Mouse (Mus musculus): Measurements from ENCODE around the gene Insc. TPM values are rescaled to one million over a fixed set of nuclear protein-coding genes. Genes with fewer than 3 reads are reported as not detected.

The Insc gene
- total and polyA plus RNA-seq, 3 experiments = 0.16 to 0.64 (median 0.25) TPM

GRCm38 (mm10) chr7:114802576-114802975, 59.1 kb downstream of the Insc start:
- DNase-seq = no peak

GRCm38 (mm10) chr7:114805311-114805710, 61.8 kb downstream of the Insc start:
- H3K36me3 ChIP-seq (ENCODE audit: control insufficient read depth, insufficient read depth, low read length) = no peaks in the 10 kb centered on the region
- no peaks in the 10 kb centered on the region for H3K79me2 ChIP-seq (replicated peaks; ENCODE audit: control insufficient read depth, insufficient read depth, low read length)
- H3K27ac ChIP-seq = no peak overlapping the region
- H3K4me3 ChIP-seq = no peak overlapping the region
- H3K27me3 ChIP-seq (ENCODE audit: control insufficient read depth, insufficient read depth, low read length) = no peaks in the 10 kb centered on the region
- intact Hi-C loops (cut with DNase I) = no loop called here
- TF ChIP-seq POLR2A (IDR thresholded peaks at IDR 0.05; ENCODE audit: insufficient read depth, low read depth, low read length) (no peak), CTCF (IDR thresholded peaks at IDR 0.05) (no peak), EP300 (IDR thresholded peaks at IDR 0.05; ENCODE audit: insufficient read depth, low read depth, low read length) (no peak)
- no peak overlapping the region for H3K9ac ChIP-seq (ENCODE audit: low read depth, low read length)
- no peaks in the 10 kb centered on the region for H3K4me1 ChIP-seq (ENCODE audit: control insufficient read depth, insufficient read depth, low read length)
- no peak for DNase-seq
- WGBS = 61% methylated on average over 2 of the region's 2 CpGs

More at GRCm38 (mm10) chr7:114802576-114802975, 59.1 kb downstream of the Insc start:
- TF ChIP-seq EP300 (IDR thresholded peaks at IDR 0.05; ENCODE audit: insufficient read depth, low read depth, low read length) (no peak), CTCF (IDR thresholded peaks at IDR 0.05) (no peak), POLR2A (IDR thresholded peaks at IDR 0.05; ENCODE audit: insufficient read depth, low read depth, low read length) (no peak)
- Histone ChIP-seq H3K9ac (ENCODE audit: low read depth, low read length) (no peak overlapping the region), H3K36me3 (ENCODE audit: control insufficient read depth, insufficient read depth, low read length) (no peaks in the 10 kb centered on the region), H3K79me2 (replicated peaks; ENCODE audit: control insufficient read depth, insufficient read depth, low read length) (no peaks in the 10 kb centered on the region), H3K27ac (no peak overlapping the region), H3K4me1 (ENCODE audit: control insufficient read depth, insufficient read depth, low read length) (no peaks in the 10 kb centered on the region), H3K27me3 (ENCODE audit: control insufficient read depth, insufficient read depth, low read length) (no peaks in the 10 kb centered on the region), H3K4me3 (no peak overlapping the region)
- intact Hi-C loops (cut with DNase I) = no loop called here
- 75% methylated on average over 8 of the region's 8 CpGs for WGBS

- DNase-seq = no peak
- intact Hi-C loops (cut with DNase I) = no loop called here
- TF ChIP-seq CTCF (IDR thresholded peaks at IDR 0.05) (no peak), POLR2A (IDR thresholded peaks at IDR 0.05; ENCODE audit: insufficient read depth, low read depth, low read length) (no peak), EP300 (IDR thresholded peaks at IDR 0.05; ENCODE audit: insufficient read depth, low read depth, low read length) (no peak)
- Histone ChIP-seq H3K36me3 (ENCODE audit: control insufficient read depth, insufficient read depth, low read length) (no peaks in the 10 kb centered on the region), H3K4me1 (ENCODE audit: control insufficient read depth, insufficient read depth, low read length) (no peaks in the 10 kb centered on the region), H3K27ac (no peak overlapping the region), H3K4me3 (no peak overlapping the region), H3K9ac (ENCODE audit: low read depth, low read length) (no peak overlapping the region), H3K79me2 (replicated peaks; ENCODE audit: control insufficient read depth, insufficient read depth, low read length) (no peaks in the 10 kb centered on the region), H3K27me3 (ENCODE audit: control insufficient read depth, insufficient read depth, low read length) (no peaks in the 10 kb centered on the region)
- WGBS = 68% methylated on average over 5 of the region's 5 CpGs
Measured at GRCm38 (mm10) chr7:114807343-114807742, 63.8 kb downstream of the Insc start.

- Histone ChIP-seq H3K27ac (no peak overlapping the region), H3K4me3 (no peak overlapping the region), H3K27me3 (ENCODE audit: control insufficient read depth, insufficient read depth, low read length) (no peaks in the 10 kb centered on the region), H3K9ac (ENCODE audit: low read depth, low read length) (no peak overlapping the region), H3K79me2 (replicated peaks; ENCODE audit: control insufficient read depth, insufficient read depth, low read length) (no peaks in the 10 kb centered on the region), H3K36me3 (ENCODE audit: control insufficient read depth, insufficient read depth, low read length) (no peaks in the 10 kb centered on the region), H3K4me1 (ENCODE audit: control insufficient read depth, insufficient read depth, low read length) (no peaks in the 10 kb centered on the region)
- WGBS = 81% methylated on average over 3 of the region's 3 CpGs
- no peak for DNase-seq
- TF ChIP-seq CTCF (IDR thresholded peaks at IDR 0.05) (no peak), EP300 (IDR thresholded peaks at IDR 0.05; ENCODE audit: insufficient read depth, low read depth, low read length) (no peak), POLR2A (IDR thresholded peaks at IDR 0.05; ENCODE audit: insufficient read depth, low read depth, low read length) (no peak)
- intact Hi-C loops (cut with DNase I) = no loop called here
Measured at GRCm38 (mm10) chr7:114808341-114808740, 64.8 kb downstream of the Insc start.

GRCm38 (mm10) chr7:114817291-114817806, 73.9 kb downstream of the Insc start:
- DNase-seq = peak; percentile 71 to 82
- Histone ChIP-seq H3K79me2 (replicated peaks; ENCODE audit: control insufficient read depth, insufficient read depth, low read length) (no peaks in the 10 kb centered on the region), H3K9ac (ENCODE audit: low read depth, low read length) (no peak overlapping the region), H3K4me1 (ENCODE audit: control insufficient read depth, insufficient read depth, low read length) (no peaks in the 10 kb centered on the region), H3K27ac (no peak overlapping the region), H3K36me3 (ENCODE audit: control insufficient read depth, insufficient read depth, low read length) (no peaks in the 10 kb centered on the region), H3K27me3 (ENCODE audit: control insufficient read depth, insufficient read depth, low read length) (no peaks in the 10 kb centered on the region), H3K4me3 (no peak overlapping the region)
- no peak for TF ChIP-seq POLR2A (IDR thresholded peaks at IDR 0.05; ENCODE audit: insufficient read depth, low read depth, low read length)
- TF ChIP-seq EP300 (IDR thresholded peaks at IDR 0.05; ENCODE audit: insufficient read depth, low read depth, low read length) = peak; percentile 62; the same call in 1 of the 2 replicates
- TF ChIP-seq CTCF (IDR thresholded peaks at IDR 0.05) = peak; percentile 96
- 14% methylated on average over 6 of the region's 6 CpGs for WGBS
- intact Hi-C loops (cut with DNase I) = loop anchor here (1.0 to 2.0 kb wide), 3 partner anchors 86 to 319 kb away; no protein-coding TSS in a partner anchor

- TF ChIP-seq EP300 (IDR thresholded peaks at IDR 0.05; ENCODE audit: insufficient read depth, low read depth, low read length) (no peak), CTCF (IDR thresholded peaks at IDR 0.05) (no peak), POLR2A (IDR thresholded peaks at IDR 0.05; ENCODE audit: insufficient read depth, low read depth, low read length) (no peak)
- no peak overlapping the region for H3K4me3 ChIP-seq
- intact Hi-C loops (cut with DNase I) = loop anchor here (1.0 to 2.0 kb wide), 3 partner anchors 87 to 319 kb away; no protein-coding TSS in a partner anchor
- no peaks in the 10 kb centered on the region for H3K79me2 ChIP-seq (replicated peaks; ENCODE audit: control insufficient read depth, insufficient read depth, low read length)
- 29% methylated on average over 5 of the region's 5 CpGs for WGBS
- H3K27me3 ChIP-seq (ENCODE audit: control insufficient read depth, insufficient read depth, low read length) = no peaks in the 10 kb centered on the region
- no peaks in the 10 kb centered on the region for H3K36me3 ChIP-seq (ENCODE audit: control insufficient read depth, insufficient read depth, low read length)
- no peaks in the 10 kb centered on the region for H3K4me1 ChIP-seq (ENCODE audit: control insufficient read depth, insufficient read depth, low read length)
- no peak overlapping the region for H3K9ac ChIP-seq (ENCODE audit: low read depth, low read length)
- no peak overlapping the region for H3K27ac ChIP-seq
- no peak for DNase-seq
Measured at GRCm38 (mm10) chr7:114817879-114818278, 74.4 kb downstream of the Insc start.

Data from heart, adult 2 months (tissue).